ENCODE assay signal across 8 mouse cellular contexts in genomic region chr7:80024521-80025390, GRCm38 (mm10). TPM values are rescaled to one million over a fixed set of nuclear protein-coding genes. Genes with fewer than 3 reads are reported as not detected.
DNase-seq lines count a peak whose midpoint lies in the region; ATAC-seq and TF ChIP-seq lines count a peak whose summit lies in the region.

TSS of gene Zfp710 (plus strand) at chr7:80024814.

- under 1% methylated on average over 41 of the region's 42 CpGs for WGBS in hindbrain, postnatal 0 days

- peak within 1 kb of the TSS; percentile 90 for H3K4me2 ChIP-seq in hindbrain, postnatal 0 days (ENCODE audit: low read depth, low read length)

- ATAC-seq in activated CD4-positive, CD25-positive, alpha-beta regulatory T cell, adult 4 months: peak; percentile 8
- peak; percentile 74 for ATAC-seq in hindbrain, postnatal 0 days
- ATAC-seq in megakaryocyte-erythroid progenitor cell, adult 5-6 weeks (replicated peaks; ENCODE audit: low FRiP score, low TSS enrichment, poor library complexity, severe bottlenecking): peak; percentile 57

- H3K36me3 ChIP-seq in hindbrain, postnatal 0 days (ENCODE audit: insufficient read depth, low read length): no peaks in the 10 kb centered on the region

- peak within 1 kb of the TSS; percentile 82 for H3K4me3 ChIP-seq in hindbrain, postnatal 0 days (ENCODE audit: low read length)

- intact Hi-C loops in left cerebral cortex, postnatal 25 days (cut with DNase I): loop anchor here (2.0 to 5.0 kb wide), 3 partner anchors 54 to 102 kb away; partner anchors contain the start of genes Ap3s2 and Arpin

- peak within 1 kb of the TSS; percentile 95 for H3K27ac ChIP-seq in hindbrain, postnatal 0 days

- no peak for TF ChIP-seq CTCF in hindbrain, postnatal 0 days (IDR thresholded peaks at IDR 0.05; ENCODE audit: low read depth)

- peak within 1 kb of the TSS; percentile 93 for H3K9ac ChIP-seq in hindbrain, postnatal 0 days (replicated peaks; ENCODE audit: low read length)

- H3K27me3 ChIP-seq in hindbrain, postnatal 0 days (ENCODE audit: insufficient read depth, low read length): no peaks in the 10 kb centered on the region

- H3K9me3 ChIP-seq in hindbrain, postnatal 0 days (ENCODE audit: low read length): no peaks in the 10 kb centered on the region

- DNase-seq in embryo, embryonic 10.5 days (ENCODE audit: low spot score): peak; percentile 91
- DNase-seq in gastrocnemius, postnatal 10 days: peak; percentile 83
- peak; percentile 79 for DNase-seq in hindbrain, postnatal 0 days (ENCODE audit: low spot score)
- DNase-seq in left cerebral cortex, postnatal 25 days (ENCODE audit: low spot score in 2 of 2): peak; percentile 71 to 78
- DNase-seq in right cerebral cortex, postnatal 25 days: peak; percentile 69
- DNase-seq in urinary bladder, postnatal 4 days (ENCODE audit: low spot score in 2 of 2): peak; percentile 81 to 82

- H3K4me1 ChIP-seq in hindbrain, postnatal 0 days (ENCODE audit: insufficient read depth, low read length): peaks cover 12% of the 10 kb centered on the region; the same call in 1 of the 2 replicates

RNA-seq across cellular contexts. Expression of gene Zfp710, which starts in this region (rescaled TPM):
- 1 to 10 TPM; 4.2 to 4.6 TPM for polyA plus RNA-seq in activated CD4-positive, CD25-positive, alpha-beta regulatory T cell, adult 4 months (2017; shearing (Covaris generic))
- total RNA-seq in gastrocnemius, postnatal 10 days (2021): 10 to 100 TPM; 14.2 to 16.7 TPM
- total RNA-seq in hindbrain, postnatal 0 days (2014; rRNA removed): 25.8 and 29.7 TPM in 2 replicates
- polyA plus RNA-seq in hindbrain, postnatal 0 days (2015; fragmentation: Nextera tagmentation; extraction: Ambion mirVana): 8.4 and 10.3 TPM in 2 replicates
- total RNA-seq in left cerebral cortex, postnatal 25 days (2021): 10 to 100 TPM; 19.6 to 21.2 TPM
- total RNA-seq in megakaryocyte-erythroid progenitor cell, adult 5-6 weeks (2014; fragmentation: Nextera tagmentation): 7.1 and 9.0 TPM in 2 replicates
- 6.2 and 10.3 TPM in 2 replicates for total RNA-seq in megakaryocyte-erythroid progenitor cell, adult 5-6 weeks (2017)

Comparison
In these comparisons a context has a peak if more than half of its experiments do, and no peak if none do; other contexts are left out.
1. Peak in every context shown above with its lines: DNase-seq, ATAC-seq, H3K4me3 ChIP-seq and H3K27ac ChIP-seq.
2. ATAC-seq: peak in every context shown above with its lines; median percentile 74 in hindbrain, postnatal 0 days; 57 in megakaryocyte-erythroid progenitor cell, adult 5-6 weeks; 8 in activated CD4-positive, CD25-positive, alpha-beta regulatory T cell, adult 4 months.